Mouse (Mus musculus) brain, embryonic 14.5 days (tissue): ENCODE measurements around the gene Wrap53.

Source experiments
- CTCF ChIP-seq: fragments of 200-500 bp; IDR thresholded peaks from 2 replicates; pipeline ENCODE4 v1.5.1; 2012; ENCODE audit warnings: inconsistent platforms, mild to moderate bottlenecking, moderate library complexity, borderline replicate concordance; ENCODE audit not compliant: insufficient read depth, insufficient read length; ENCODE audit errors: extremely low read depth
- POLR2A ChIP-seq: fragments of 200-500 bp; IDR thresholded peaks from 2 replicates; pipeline ENCODE4 v1.6.1; 2012; ENCODE audit warnings: mild to moderate bottlenecking, inconsistent platforms, borderline replicate concordance; ENCODE audit not compliant: poor library complexity, insufficient read depth, insufficient read length, severe bottlenecking; ENCODE audit errors: extremely low read depth

DNA sequence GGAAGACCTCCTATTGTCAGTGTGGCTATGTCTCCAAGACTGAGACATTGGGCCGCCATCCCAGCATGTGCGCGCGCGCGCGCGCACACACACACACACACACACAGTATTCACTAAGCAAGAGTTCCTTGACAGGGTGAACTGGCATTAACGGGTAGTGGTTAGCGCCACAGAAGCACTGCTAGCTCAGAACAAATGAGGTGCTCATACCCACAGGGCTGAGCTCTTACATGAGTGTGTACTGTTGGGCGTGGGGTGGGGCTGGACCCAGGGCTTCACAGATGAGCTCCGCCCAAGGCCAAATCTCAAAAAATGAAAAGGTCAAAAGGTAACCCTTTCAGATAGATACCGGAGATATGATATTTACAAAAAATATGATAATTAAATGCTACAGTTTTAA, 4.9 kb upstream of the Wrap53 start:
- TF ChIP-seq CTCF (no peak), POLR2A (no peak)
